Mouse (Mus musculus) kidney, adult 2 months (tissue): ENCODE results near the gene Fdx1l.

ENCODE experiments used
- CTCF ChIP-seq: fragments of 200-500 bp; conservative IDR thresholded peaks from 2 replicates; pipeline ENCODE4 v1.5.1; 2011; ENCODE audit warnings: low read depth, mild to moderate bottlenecking, control low read depth, low read length, moderate library complexity, mixed read lengths; ENCODE audit not compliant: insufficient read depth, insufficient read length
- POLR2A ChIP-seq: fragments of 200-500 bp; IDR thresholded peaks from one replicate; pipeline ENCODE4 v1.6.1; 2011; ENCODE audit warnings: low read depth, low read length, control low read depth

GRCm38 (mm10) chr9:21090972-21091706, 17.7 kb upstream of the Fdx1l start:
- TF ChIP-seq POLR2A (no peak), CTCF (no peak)
